Mouse (Mus musculus): ENCODE measurements at regions not wholly inside any gene's neighbourhood (a gene's known extent, or its start where the extent isn't known, plus 50 kb on each side); places are given as distances from the start of the nearest gene placed in this dataset.

DNA sequence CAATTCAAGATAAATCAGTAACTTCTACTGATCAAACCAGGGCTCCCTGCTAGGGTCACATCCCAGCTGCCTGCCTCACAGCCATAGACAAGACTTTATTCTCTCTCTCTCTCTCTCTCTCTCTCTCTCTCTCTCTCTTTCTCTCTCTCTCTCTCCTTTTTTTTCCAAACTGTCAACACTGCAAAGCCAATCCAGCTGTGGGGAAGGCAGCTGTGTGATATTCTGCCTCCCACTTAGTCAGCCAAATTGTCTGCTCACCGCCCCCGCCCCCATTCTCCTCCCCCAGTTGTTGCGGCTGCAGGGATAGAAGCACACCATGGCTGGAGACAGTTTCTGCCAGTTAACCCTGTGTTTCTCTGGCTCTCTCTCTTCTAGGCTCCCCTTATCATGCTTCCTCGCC is 198.3 kb downstream of the Cdca7 start:
- TF ChIP-seq CTCF (IDR thresholded peaks at IDR 0.05; ENCODE audit: control insufficient read depth, insufficient read depth, insufficient replicate concordance, low read depth, low read length) (no peak), POLR2A (IDR thresholded peaks at IDR 0.05; ENCODE audit: control insufficient read depth, low read depth, low read length) (no peak)

Data from testis, adult 2 months (tissue).